Mouse (Mus musculus) heart, embryonic 11.5 days (tissue): ENCODE results near the gene Rpp25. TPM values are rescaled to one million over a fixed set of nuclear protein-coding genes. Genes with fewer than 3 reads are reported as not detected.
A peak's percentile ranks its signal among the peaks of the same experiment; 100 is the strongest.

ENCODE experiments used
- ATAC-seq: fragments of 200-750 bp; cut with Nextera tagmentation; replicated peaks from 2 replicates; pipeline ENCODE4 v1.8.0; 2017; ENCODE audit warnings: moderate library complexity; ENCODE audit not compliant: insufficient number of reproducible peaks, low FRiP score, low TSS enrichment
- H3K27ac ChIP-seq: fragments of 300-500 bp; sonication (generic); 2 replicates; pipeline ENCODE4 v1.5.1; 2014; ENCODE audit warnings: mild to moderate bottlenecking, low read depth, low read length
- H3K27me3 ChIP-seq: fragments of 300-500 bp; sonication (generic); 2 replicates; pipeline ENCODE4 v1.6.1; 2014; ENCODE audit warnings: mild to moderate bottlenecking, low read length, mixed read lengths; ENCODE audit not compliant: control insufficient read depth, insufficient read depth
- H3K36me3 ChIP-seq: fragments of 300-500 bp; sonication (generic); 2 replicates; pipeline ENCODE4 v1.6.1; 2014; ENCODE audit warnings: mild to moderate bottlenecking, low read length, moderate library complexity, mixed read lengths; ENCODE audit not compliant: control insufficient read depth, insufficient read depth
- H3K4me1 ChIP-seq: fragments of 300-500 bp; sonication (generic); 2 replicates; pipeline ENCODE4 v1.6.1; 2014; ENCODE audit warnings: low read length; ENCODE audit not compliant: control insufficient read depth, insufficient read depth
- H3K4me2 ChIP-seq: fragments of 300-500 bp; sonication (generic); 2 replicates; pipeline ENCODE4 v1.6.1; 2014; ENCODE audit warnings: mild to moderate bottlenecking, moderate library complexity
- H3K4me3 ChIP-seq: fragments of 300-500 bp; sonication (generic); 2 replicates; pipeline ENCODE4 v1.5.1; 2014; ENCODE audit warnings: low read depth, low read length
- H3K9ac ChIP-seq: fragments of 300-500 bp; sonication (generic); 2 replicates; pipeline ENCODE4 v1.6.1; 2014; ENCODE audit warnings: mild to moderate bottlenecking, low read depth, low read length, moderate library complexity
- H3K9me3 ChIP-seq: fragments of 300-500 bp; sonication (generic); replicated peaks from 2 replicates; pipeline ENCODE4 v1.6.1; 2016; ENCODE audit warnings: low read length; ENCODE audit not compliant: control insufficient read depth
- WGBS: fragments of 180-500 bp; shearing (Covaris S2); extraction: QIAGEN DNeasy Blood & Tissue Kit; methylation state at CpG from one replicate; pipeline ENCODE4 v1.1.7; 2014; ENCODE audit not compliant: insufficient replicate concordance; 5-methylcytosine and 5-hydroxymethylcytosine counted together
- polyA plus RNA-seq: library from polyadenylated mRNA; unstranded; fragments of >200 nt; fragmentation: Nextera tagmentation; extraction: Ambion mirVana; gene quantifications from 2 replicates; pipeline ENCODE4 v1.2.1, GENCODE M21; 2014

Rpp25 gene
- polyA plus RNA-seq, 1 experiment from 2014 or later = 16.3 TPM

DNA sequence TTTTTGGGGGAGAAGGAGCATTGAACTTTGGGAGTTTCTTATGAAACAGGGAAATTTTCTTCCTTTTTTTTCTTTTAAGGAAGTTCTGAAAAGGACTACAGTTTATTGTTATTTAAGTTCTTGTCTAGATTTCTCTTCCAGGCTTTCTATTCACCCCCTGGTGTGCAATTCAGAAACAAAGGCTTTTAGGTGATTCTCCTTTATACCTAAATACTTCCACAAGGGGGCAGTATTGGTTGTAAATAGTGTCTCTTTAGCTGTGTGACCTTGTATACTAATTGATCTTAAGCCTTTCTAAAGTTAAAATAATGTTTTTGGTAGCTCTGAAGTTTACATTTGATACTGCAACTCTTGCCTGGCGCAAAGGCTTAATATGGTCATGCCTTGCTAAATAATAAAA is 19.9 kb downstream of the Rpp25 start:
- H3K36me3 ChIP-seq = peaks cover 2% of the 10 kb centered on the region; the same call in 1 of the 2 replicates
- no peaks in the 10 kb centered on the region for H3K27me3 ChIP-seq
- H3K9ac ChIP-seq = no peak overlapping the region
- no peak overlapping the region for H3K4me2 ChIP-seq
- no peak for ATAC-seq
- H3K4me3 ChIP-seq = no peak overlapping the region
- H3K9me3 ChIP-seq = 0 out of 2 replicates have a peak, but pooled peaks cover under 1% of the 10 kb centered on the region
- 83% methylated on average over 1 of the region's 1 CpGs for WGBS
- no peak overlapping the region for H3K27ac ChIP-seq
- H3K4me1 ChIP-seq = peaks cover 3% of the 10 kb centered on the region; the same call in 1 of the 2 replicates

DNA sequence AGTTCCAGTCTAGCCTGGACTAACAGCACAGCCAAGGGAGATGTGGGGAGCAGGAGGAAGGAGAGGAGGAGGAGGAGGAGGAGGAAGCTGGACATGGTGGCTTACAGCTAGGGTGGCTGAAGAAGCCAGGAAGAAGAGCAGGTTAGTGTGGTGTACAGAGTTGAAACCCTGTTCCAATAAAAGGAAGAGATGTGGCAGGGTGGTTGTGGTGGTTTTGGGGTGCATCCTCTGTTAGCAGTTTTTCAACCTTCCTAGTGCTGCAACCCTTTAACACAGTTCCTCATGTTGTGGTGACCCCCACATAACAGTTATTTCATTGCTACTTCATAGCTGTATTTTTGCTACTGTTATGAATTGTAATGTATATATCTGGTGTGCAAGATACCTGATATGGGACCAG is 20.6 kb downstream of the Rpp25 start:
- H3K9me3 ChIP-seq = no peaks in the 10 kb centered on the region
- no peaks in the 10 kb centered on the region for H3K27me3 ChIP-seq
- H3K36me3 ChIP-seq = peaks cover 6% of the 10 kb centered on the region
- H3K27ac ChIP-seq = no peak overlapping the region
- no peak overlapping the region for H3K4me3 ChIP-seq
- H3K4me1 ChIP-seq = peaks cover 3% of the 10 kb centered on the region; the same call in 1 of the 2 replicates
- H3K9ac ChIP-seq = no peak overlapping the region
- H3K4me2 ChIP-seq = peak overlapping the region; percentile 4; the same call in 1 of the 2 replicates
- no peak for ATAC-seq

GRCm38 (mm10) chr9:57525516-57525915 is 21.7 kb downstream of the Rpp25 start:
- H3K4me1 ChIP-seq = peaks cover 3% of the 10 kb centered on the region; the same call in 1 of the 2 replicates
- no peak overlapping the region for H3K4me3 ChIP-seq
- H3K9ac ChIP-seq = no peak overlapping the region
- no peak for ATAC-seq
- no peak overlapping the region for H3K4me2 ChIP-seq
- no peaks in the 10 kb centered on the region for H3K9me3 ChIP-seq
- H3K27ac ChIP-seq = no peak overlapping the region
- WGBS = 84% methylated on average over 2 of the region's 2 CpGs
- no peaks in the 10 kb centered on the region for H3K27me3 ChIP-seq
- H3K36me3 ChIP-seq = peaks cover 6% of the 10 kb centered on the region

DNA sequence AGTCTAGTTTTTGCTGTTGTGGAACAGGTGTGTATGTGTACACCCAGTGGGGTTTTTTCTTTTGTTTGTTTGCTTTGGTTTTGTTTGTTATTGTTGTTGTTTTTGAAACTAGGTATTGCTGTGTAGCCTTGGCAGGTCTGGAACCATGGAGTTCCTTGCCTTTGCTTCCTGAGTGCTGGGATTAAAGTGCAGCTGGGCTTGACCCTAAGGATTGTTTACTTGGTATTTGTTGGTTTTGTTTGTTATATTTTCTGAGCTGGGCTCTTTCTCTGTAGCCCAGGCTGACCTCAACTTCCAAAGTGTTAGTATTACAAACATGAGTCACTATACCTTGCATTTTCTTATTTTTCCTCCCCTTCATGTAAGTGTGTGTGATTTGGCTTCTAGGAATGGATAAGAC is 22.6 kb downstream of the Rpp25 start:
- ATAC-seq = no peak
- Histone ChIP-seq H3K9ac (no peak overlapping the region), H3K27me3 (no peaks in the 10 kb centered on the region), H3K4me1 (peaks cover 3% of the 10 kb centered on the region; the same call in 1 of the 2 replicates), H3K4me3 (no peak overlapping the region), H3K27ac (no peak overlapping the region), H3K4me2 (no peak overlapping the region), H3K9me3 (no peaks in the 10 kb centered on the region), H3K36me3 (peaks cover 10% of the 10 kb centered on the region)

DNA sequence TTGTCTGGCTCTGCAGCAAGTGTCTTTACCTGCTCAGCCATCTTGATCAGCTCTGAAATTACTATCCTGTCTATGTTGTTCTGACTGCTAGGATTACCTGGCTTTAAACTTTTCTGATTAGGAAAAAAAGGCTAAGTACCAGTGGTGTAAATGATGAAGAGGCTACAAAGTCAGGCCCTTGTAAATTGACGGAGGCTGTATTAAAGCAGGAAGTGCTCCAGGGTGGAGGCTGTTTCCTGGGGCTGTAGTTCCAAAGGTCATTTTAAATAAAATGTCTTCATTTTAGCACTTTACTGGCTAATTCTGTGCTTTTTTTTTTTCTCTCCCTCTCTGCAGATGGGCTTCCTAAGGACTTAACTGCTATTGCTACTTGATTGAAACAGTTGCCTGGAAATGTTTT is 28.1 kb downstream of the Rpp25 start:
- Histone ChIP-seq H3K27me3 (no peaks in the 10 kb centered on the region), H3K36me3 (peaks cover 27% of the 10 kb centered on the region), H3K4me3 (no peak overlapping the region)

GRCm38 (mm10) chr9:57536362-57536761 is 32.5 kb downstream of the Rpp25 start:
- peaks cover 7% of the 10 kb centered on the region for H3K4me1 ChIP-seq
- no peak overlapping the region for H3K4me3 ChIP-seq
- ATAC-seq = no peak
- no peak overlapping the region for H3K9ac ChIP-seq
- H3K27ac ChIP-seq = no peak overlapping the region
- peaks cover 23% of the 10 kb centered on the region for H3K36me3 ChIP-seq
- H3K4me2 ChIP-seq = no peak overlapping the region
- 84% methylated on average over 5 of the region's 5 CpGs for WGBS
- no peaks in the 10 kb centered on the region for H3K27me3 ChIP-seq
- H3K9me3 ChIP-seq = no peaks in the 10 kb centered on the region

More for the DNA sequence above, 28.1 kb downstream of the Rpp25 start:
- Histone ChIP-seq H3K9me3 (no peaks in the 10 kb centered on the region), H3K4me1 (no peaks in the 10 kb centered on the region), H3K27ac (no peak overlapping the region), H3K4me2 (no peak overlapping the region), H3K9ac (no peak overlapping the region)
- 78% methylated on average over 1 of the region's 1 CpGs for WGBS
- no peak for ATAC-seq

GRCm38 (mm10) chr9:57537044-57537727 is 33.4 kb downstream of the Rpp25 start, which contains the start of gene Fam219b:
Fam219b (plus strand) TSS chr9:57537528.
- H3K9ac ChIP-seq = peak within 1 kb of the TSS; percentile 91
- H3K27ac ChIP-seq = peak within 1 kb of the TSS; percentile 71
- no peaks in the 10 kb centered on the region for H3K9me3 ChIP-seq
- no peaks in the 10 kb centered on the region for H3K27me3 ChIP-seq
- WGBS = 1% methylated on average over 45 of the region's 45 CpGs
- H3K4me1 ChIP-seq = peaks cover 7% of the 10 kb centered on the region
- H3K4me3 ChIP-seq = peak within 1 kb of the TSS; percentile 84
- peak within 1 kb of the TSS; percentile 72 for H3K4me2 ChIP-seq
- peak; percentile 84 for ATAC-seq
- peaks cover 18% of the 10 kb centered on the region for H3K36me3 ChIP-seq

DNA sequence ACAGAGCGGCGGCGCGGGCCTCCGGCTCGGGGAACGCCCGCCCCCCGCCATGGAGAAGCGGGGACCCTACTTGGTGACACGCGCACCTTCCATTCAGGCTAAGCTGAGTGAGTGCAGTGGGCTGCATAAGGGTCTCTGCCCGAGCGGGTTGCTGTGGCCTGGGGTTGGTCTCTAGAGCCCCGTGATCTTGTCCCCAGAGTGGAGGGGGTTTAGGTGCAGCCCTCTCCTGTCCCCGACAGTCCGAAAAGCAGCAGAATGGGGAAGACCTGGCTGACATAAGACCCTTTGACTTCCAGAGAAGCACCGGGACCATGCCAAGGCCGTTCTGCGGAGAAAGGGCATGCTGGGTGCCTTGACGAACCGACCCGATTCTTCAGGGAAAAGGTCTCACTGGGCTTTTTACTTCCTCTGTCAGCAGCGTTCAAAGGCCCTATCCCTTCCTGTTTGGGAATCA is 33.9 kb downstream of the Rpp25 start:
- 0% methylated on average over 24 of the region's 24 CpGs for WGBS
- ATAC-seq = peak; percentile 39; the same call in 1 of the 2 replicates
- no peaks in the 10 kb centered on the region for H3K27me3 ChIP-seq
- peak overlapping the region; percentile 71 for H3K27ac ChIP-seq
- H3K36me3 ChIP-seq = peaks cover 12% of the 10 kb centered on the region
- H3K9ac ChIP-seq = peak overlapping the region; percentile 91
- peak overlapping the region; percentile 84 for H3K4me3 ChIP-seq
- H3K9me3 ChIP-seq = no peaks in the 10 kb centered on the region
- H3K4me1 ChIP-seq = peaks cover 7% of the 10 kb centered on the region
- peak overlapping the region; percentile 72 for H3K4me2 ChIP-seq

GRCm38 (mm10) chr9:57539550-57539949 is 35.7 kb downstream of the Rpp25 start:
- peaks cover 7% of the 10 kb centered on the region for H3K4me1 ChIP-seq
- no peak overlapping the region for H3K27ac ChIP-seq
- no peaks in the 10 kb centered on the region for H3K9me3 ChIP-seq
- no peak overlapping the region for H3K4me3 ChIP-seq
- peaks cover 17% of the 10 kb centered on the region for H3K36me3 ChIP-seq
- 86% methylated on average over 2 of the region's 2 CpGs for WGBS
- no peak overlapping the region for H3K4me2 ChIP-seq
- ATAC-seq = no peak
- H3K9ac ChIP-seq = no peak overlapping the region
- no peaks in the 10 kb centered on the region for H3K27me3 ChIP-seq
